Mouse (Mus musculus) lung, adult 2 months (tissue): ENCODE measurements at regions not wholly inside any gene's neighbourhood (a gene's known extent, or its start where the extent isn't known, plus 50 kb on each side); places are given as distances from the start of the nearest gene placed in this dataset.

Source experiments
- CTCF ChIP-seq: fragments of 200-500 bp; IDR thresholded peaks from 2 replicates; pipeline ENCODE4 v1.5.1; 2011; ENCODE audit warnings: mild to moderate bottlenecking, low read length, control low read depth; ENCODE audit not compliant: insufficient read depth
- POLR2A ChIP-seq: fragments of 200-500 bp; IDR thresholded peaks from 2 replicates; pipeline ENCODE4 v1.6.1; 2011; ENCODE audit warnings: low read depth, mild to moderate bottlenecking, control low read depth, low read length, borderline replicate concordance; ENCODE audit errors: extremely low read depth

GRCm38 (mm10) chr2:78625264-78625663 lies 242.7 kb upstream of the Ube2e3 start:
- TF ChIP-seq CTCF = no peak
- TF ChIP-seq POLR2A = no peak
